Mouse (Mus musculus): ENCODE data around the gene Mfge8. TPM values are rescaled to one million over a fixed set of nuclear protein-coding genes. Genes with fewer than 3 reads are reported as not detected.

Gene Mfge8
- total RNA-seq, 2 experiments from 2014 or later: 118 to 144 TPM

GRCm38 (mm10) chr7:79133391-79133790 is 15.5 kb downstream of the Mfge8 start:
- intact Hi-C loops (cut with DNase I): no loop called here

GRCm38 (mm10) chr7:79130843-79131444 is 17.9 kb downstream of the Mfge8 start, which contains the start of gene Hapln3:
Gene Hapln3 (minus strand): TSS chr7:79131018.
- no peak for DNase-seq (ENCODE audit: low spot score)
- intact Hi-C loops (cut with DNase I): no loop called here

More at GRCm38 (mm10) chr7:79133391-79133790, 15.5 kb downstream of the Mfge8 start:
- DNase-seq (ENCODE audit: low spot score): no peak

- intact Hi-C loops (cut with DNase I): no loop called here
- no peak for DNase-seq (ENCODE audit: low spot score)
Measured at GRCm38 (mm10) chr7:79130385-79130784, 18.5 kb downstream of the Mfge8 start.

GRCm38 (mm10) chr7:79129883-79130282 is 19.0 kb downstream of the Mfge8 start:
- DNase-seq (ENCODE audit: low spot score): no peak
- intact Hi-C loops (cut with DNase I): no loop called here

GRCm38 (mm10) chr7:79123465-79123864 is 25.4 kb downstream of the Mfge8 start:
- DNase-seq (ENCODE audit: low spot score): no peak
- intact Hi-C loops (cut with DNase I): no loop called here

GRCm38 (mm10) chr7:79113848-79114247 is 35.0 kb downstream of the Mfge8 start:
- no peak for DNase-seq (ENCODE audit: low spot score)
- intact Hi-C loops (cut with DNase I): no loop called here

GRCm38 (mm10) chr7:79096492-79096891 is 52.4 kb downstream of the Mfge8 start:
- intact Hi-C loops (cut with DNase I): no loop called here
- DNase-seq (ENCODE audit: low spot score): no peak

- DNase-seq (ENCODE audit: low spot score): no peak
- intact Hi-C loops (cut with DNase I): loop anchor here (10.0 kb wide), 1 partner anchor 294 kb away; no protein-coding TSS in a partner anchor
Measured at GRCm38 (mm10) chr7:79089111-79089510, 59.7 kb downstream of the Mfge8 start.

Other genes starting within 250 kb of the Mfge8 start
- gene Isg20, start 235.6 kb downstream of the Mfge8 start, total RNA-seq (2021): 10 to 100 TPM; 11.8 to 16.4 TPM
- under 1 TPM; 0.20 to 0.29 TPM for gene Acan, start 95.6 kb downstream of the Mfge8 start, total RNA-seq (2021)
- gene Hapln3, start 18.0 kb downstream of the Mfge8 start, total RNA-seq (2021): under 1 TPM; 0.20 to 0.31 TPM
- 10 to 100 TPM; 30.4 to 41.5 TPM for gene Abhd2, start 124.1 kb upstream of the Mfge8 start, total RNA-seq (2021)
- gene Rlbp1, start 238.0 kb upstream of the Mfge8 start, total RNA-seq (2021): not detected
- gene Fanci, start 242.9 kb upstream of the Mfge8 start, total RNA-seq (2021): under 1 TPM; 0.13 to 0.25 TPM

Data from heart, postnatal 25 days (tissue).